Mouse (Mus musculus) midbrain, embryonic 13.5 days (tissue): Measurements from ENCODE around the gene Nmnat2. TPM values are rescaled to one million over a fixed set of nuclear protein-coding genes. Genes with fewer than 3 reads are reported as not detected.

Experiments
- ATAC-seq: fragments of 200-750 bp; cut with Nextera tagmentation; 2 replicates; pipeline ENCODE4 v1.8.0; 2017; ENCODE audit warnings: mild to moderate bottlenecking, moderate TSS enrichment, moderate library complexity
- H3K27ac ChIP-seq: fragments of 300-500 bp; sonication (generic); 2 replicates; pipeline ENCODE4 v1.5.1; 2015; ENCODE audit warnings: inconsistent platforms, mild to moderate bottlenecking, moderate library complexity
- H3K27me3 ChIP-seq: fragments of 300-500 bp; sonication (generic); 2 replicates; pipeline ENCODE4 v1.6.1; 2015; ENCODE audit warnings: mild to moderate bottlenecking, inconsistent platforms
- H3K36me3 ChIP-seq: fragments of 300-500 bp; sonication (generic); 2 replicates; pipeline ENCODE4 v1.6.1; 2015; ENCODE audit warnings: mild to moderate bottlenecking, inconsistent platforms
- H3K4me1 ChIP-seq: fragments of 300-500 bp; sonication (generic); replicated peaks from 2 replicates; pipeline ENCODE4 v1.6.1; 2015; ENCODE audit warnings: inconsistent platforms
- H3K4me2 ChIP-seq: fragments of 300-500 bp; sonication (generic); replicated peaks from 2 replicates; pipeline ENCODE4 v1.6.1; 2015; ENCODE audit warnings: moderate library complexity, mild to moderate bottlenecking, inconsistent platforms
- H3K4me3 ChIP-seq: fragments of 300-500 bp; sonication (generic); replicated peaks from 2 replicates; pipeline ENCODE4 v1.5.1; 2015; ENCODE audit warnings: mild to moderate bottlenecking, inconsistent platforms
- H3K9ac ChIP-seq: fragments of 300-500 bp; sonication (generic); replicated peaks from 2 replicates; pipeline ENCODE4 v1.6.1; 2015; ENCODE audit warnings: mild to moderate bottlenecking, inconsistent platforms
- H3K9me3 ChIP-seq: fragments of 300-500 bp; sonication (generic); 2 replicates; pipeline ENCODE4 v1.6.1; 2016; ENCODE audit warnings: mild to moderate bottlenecking, inconsistent platforms
- WGBS: fragments of 180-500 bp; shearing (Covaris S2); methylation state at CpG from one replicate; pipeline ENCODE4 v1.1.7; 2015; 5-methylcytosine and 5-hydroxymethylcytosine counted together
- polyA plus RNA-seq: library from polyadenylated mRNA; unstranded; fragments of >200 nt; fragmentation: Nextera tagmentation; extraction: Ambion mirVana; gene quantifications from 2 replicates; pipeline ENCODE4 v1.2.1, GENCODE M21; 2015

Nmnat2 gene
- polyA plus RNA-seq, 1 experiment from 2014 or later = 62.3 TPM

DNA sequence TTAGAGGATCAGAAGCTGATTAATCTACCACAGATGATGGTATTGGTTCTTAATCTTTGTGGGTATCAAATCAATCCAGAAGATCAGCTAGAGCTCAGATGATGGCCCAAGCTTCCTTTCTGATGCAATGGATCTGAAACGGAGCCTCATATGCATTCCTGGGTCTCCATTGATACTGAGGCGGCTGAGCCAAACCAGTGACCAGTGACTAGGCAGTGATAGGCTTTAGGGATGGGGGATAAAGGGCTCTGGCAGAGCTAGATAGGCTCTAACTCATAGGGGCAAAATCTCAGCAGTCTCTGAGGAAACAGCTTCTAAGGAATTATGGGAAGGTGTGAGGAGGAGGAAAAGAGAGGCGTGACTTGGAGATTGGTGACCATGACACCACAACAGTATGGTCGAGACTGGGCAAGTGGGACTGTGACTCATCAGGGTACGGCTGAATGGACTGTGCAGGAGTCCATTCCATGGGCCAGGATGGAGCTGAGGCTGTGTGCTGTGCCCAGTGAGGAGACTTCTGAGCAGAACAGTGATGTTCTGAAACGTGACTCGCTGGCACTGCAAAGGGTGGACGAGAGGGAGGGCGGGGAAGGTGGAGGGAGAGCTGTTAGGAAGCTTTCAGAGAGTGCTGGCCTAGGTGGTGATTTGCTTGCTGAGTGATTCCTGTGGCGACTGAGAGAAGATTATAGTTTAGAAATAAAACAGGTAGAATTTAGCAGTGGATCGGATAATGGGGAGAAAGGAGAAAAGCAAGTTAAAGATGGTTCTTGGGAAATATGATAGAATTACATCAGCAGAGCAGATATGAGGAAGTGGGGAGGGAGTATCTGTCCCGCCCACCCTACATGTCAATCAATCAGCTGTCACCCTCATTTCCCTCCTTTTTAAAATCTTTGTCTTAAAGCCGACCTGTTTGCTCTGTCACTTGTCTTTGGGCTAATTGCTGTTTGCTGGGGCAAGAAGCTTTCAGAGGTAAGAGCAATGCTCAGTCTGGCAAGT, 55.9 kb downstream of the Nmnat2 start:
- H3K4me1 ChIP-seq = peaks cover 26% of the 10 kb centered on the region
- WGBS = 81% methylated on average over 13 of the region's 13 CpGs
- H3K27me3 ChIP-seq = peaks cover 37% of the 10 kb centered on the region
- 0 out of 2 replicates have a peak overlapping the region, but pooled peaks have one; percentile 5 for H3K27ac ChIP-seq
- H3K4me3 ChIP-seq = no peak overlapping the region
- H3K9me3 ChIP-seq = no peaks in the 10 kb centered on the region
- no peak for ATAC-seq
- H3K36me3 ChIP-seq = no peaks in the 10 kb centered on the region
- no peak overlapping the region for H3K4me2 ChIP-seq
- no peak overlapping the region for H3K9ac ChIP-seq

DNA sequence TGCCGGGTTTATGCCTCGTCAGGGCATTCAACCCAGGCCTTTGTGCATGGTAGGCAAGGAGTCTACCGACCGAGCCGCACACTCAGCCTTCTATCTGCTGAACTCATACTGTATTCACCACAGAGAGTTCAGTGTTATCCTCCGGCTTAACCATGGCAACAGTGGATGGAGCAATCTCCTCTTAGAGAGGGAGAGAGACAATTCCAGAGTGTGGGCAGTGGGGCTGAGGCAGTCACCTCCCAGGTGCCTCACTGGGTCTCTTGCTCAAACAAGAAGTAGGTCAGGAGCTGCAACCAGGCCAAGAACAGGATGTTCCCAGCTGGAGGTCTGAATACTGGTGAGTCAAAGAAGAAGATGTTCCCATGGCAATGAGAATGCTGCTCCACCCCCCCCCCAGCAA, 56.8 kb downstream of the Nmnat2 start:
- 63% methylated on average over 6 of the region's 6 CpGs for WGBS
- Histone ChIP-seq H3K27me3 (peaks cover 37% of the 10 kb centered on the region), H3K4me2 (no peak overlapping the region), H3K4me3 (no peak overlapping the region), H3K27ac (no peak overlapping the region), H3K36me3 (no peaks in the 10 kb centered on the region), H3K9me3 (no peaks in the 10 kb centered on the region), H3K4me1 (peaks cover 34% of the 10 kb centered on the region), H3K9ac (no peak overlapping the region)
- no peak for ATAC-seq

GRCm38 (mm10) chr1:153013541-153014288, 58.9 kb downstream of the Nmnat2 start:
- H3K4me3 ChIP-seq = no peak overlapping the region
- 93% methylated on average over 2 of the region's 2 CpGs for WGBS
- peak overlapping the region; percentile 74; the same call in 1 of the 2 replicates for H3K27ac ChIP-seq
- H3K4me1 ChIP-seq = peaks cover 39% of the 10 kb centered on the region
- H3K4me2 ChIP-seq = 0 out of 2 replicates have a peak overlapping the region, but pooled peaks have one; percentile 36
- no peaks in the 10 kb centered on the region for H3K36me3 ChIP-seq
- no peaks in the 10 kb centered on the region for H3K9me3 ChIP-seq
- H3K27me3 ChIP-seq = peaks cover 47% of the 10 kb centered on the region
- no peak overlapping the region for H3K9ac ChIP-seq
- ATAC-seq = no peak

DNA sequence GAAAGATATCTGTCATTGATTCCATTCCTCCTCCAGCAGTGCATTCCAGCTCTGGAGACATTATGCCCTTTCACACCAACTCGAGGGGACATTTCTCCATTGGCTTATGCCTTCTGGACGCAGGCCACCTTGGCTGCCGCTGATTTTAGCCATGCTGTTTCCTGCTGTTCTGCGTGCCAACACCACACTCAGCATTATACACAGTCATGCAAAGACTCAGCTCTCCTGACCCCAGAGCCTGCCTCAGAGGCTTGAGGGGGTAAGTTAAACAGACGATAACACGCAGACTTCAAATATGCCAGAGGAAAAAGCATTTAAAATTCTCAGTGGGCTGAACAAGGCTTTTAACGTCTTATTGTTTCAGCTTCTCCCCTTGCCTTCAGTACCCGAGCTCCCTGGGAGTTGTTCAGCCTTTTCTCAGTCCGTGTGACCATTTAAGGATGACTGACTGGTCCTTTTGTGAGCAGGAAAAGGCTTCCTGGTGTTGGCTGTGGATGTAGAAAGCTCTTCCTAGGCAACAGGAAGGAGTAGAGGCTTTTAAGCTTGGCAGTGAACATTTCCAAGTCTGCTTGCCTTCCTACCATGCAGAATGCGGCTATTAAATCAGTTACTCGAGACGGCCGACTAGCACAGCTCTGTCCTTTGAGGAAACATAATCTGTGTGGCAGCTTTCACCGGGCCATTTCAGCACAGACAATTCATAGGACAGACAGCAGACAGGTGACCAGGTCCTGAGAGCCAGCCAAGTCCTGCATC, 59.8 kb downstream of the Nmnat2 start:
- peak; percentile 74 for ATAC-seq
- 7% methylated on average over 14 of the region's 14 CpGs for WGBS
- Histone ChIP-seq H3K9ac (peak overlapping the region; percentile 12; the same call in 1 of the 2 replicates), H3K4me2 (peak overlapping the region; percentile 36), H3K27me3 (peaks cover 49% of the 10 kb centered on the region), H3K4me1 (peaks cover 39% of the 10 kb centered on the region), H3K27ac (peak overlapping the region; percentile 74), H3K36me3 (no peaks in the 10 kb centered on the region), H3K9me3 (no peaks in the 10 kb centered on the region), H3K4me3 (no peak overlapping the region)

- Histone ChIP-seq H3K9me3 (no peaks in the 10 kb centered on the region), H3K36me3 (no peaks in the 10 kb centered on the region), H3K27ac (0 out of 2 replicates have a peak overlapping the region, but pooled peaks have one; percentile 10), H3K4me1 (peaks cover 33% of the 10 kb centered on the region), H3K4me2 (no peak overlapping the region), H3K4me3 (no peak overlapping the region), H3K27me3 (peaks cover 35% of the 10 kb centered on the region), H3K9ac (no peak overlapping the region)
- 70% methylated on average over 11 of the region's 11 CpGs for WGBS
- ATAC-seq = no peak
These were observed 61.8 kb downstream of the Nmnat2 start for GRCm38 (mm10) chr1:153016465-153017163.

GRCm38 (mm10) chr1:153019128-153019527, 64.3 kb downstream of the Nmnat2 start:
- WGBS = 94% methylated on average over 1 of the region's 1 CpGs
- peaks cover 13% of the 10 kb centered on the region; the same call in 1 of the 2 replicates for H3K27me3 ChIP-seq

GRCm38 (mm10) chr1:153019623-153020022, 64.8 kb downstream of the Nmnat2 start:
- H3K4me3 ChIP-seq = no peak overlapping the region
- no peaks in the 10 kb centered on the region for H3K36me3 ChIP-seq
- no peak overlapping the region for H3K27ac ChIP-seq
- H3K9me3 ChIP-seq = no peaks in the 10 kb centered on the region
- no peak for ATAC-seq
- WGBS = 83% methylated on average over 3 of the region's 3 CpGs
- no peak overlapping the region for H3K9ac ChIP-seq
- H3K27me3 ChIP-seq = peaks cover 13% of the 10 kb centered on the region; the same call in 1 of the 2 replicates
- no peak overlapping the region for H3K4me2 ChIP-seq
- H3K4me1 ChIP-seq = peaks cover 23% of the 10 kb centered on the region

More at GRCm38 (mm10) chr1:153019128-153019527, 64.3 kb downstream of the Nmnat2 start:
- Histone ChIP-seq H3K4me2 (no peak overlapping the region), H3K4me3 (no peak overlapping the region), H3K9ac (no peak overlapping the region), H3K36me3 (no peaks in the 10 kb centered on the region), H3K9me3 (no peaks in the 10 kb centered on the region), H3K27ac (no peak overlapping the region), H3K4me1 (peaks cover 28% of the 10 kb centered on the region)
- ATAC-seq = no peak

GRCm38 (mm10) chr1:153021034-153021638, 66.3 kb downstream of the Nmnat2 start:
- Histone ChIP-seq H3K27me3 (peaks cover 13% of the 10 kb centered on the region; the same call in 1 of the 2 replicates), H3K4me2 (no peak overlapping the region), H3K9ac (no peak overlapping the region), H3K4me1 (peaks cover 8% of the 10 kb centered on the region), H3K27ac (no peak overlapping the region), H3K36me3 (no peaks in the 10 kb centered on the region), H3K4me3 (no peak overlapping the region), H3K9me3 (no peaks in the 10 kb centered on the region)
- no peak for ATAC-seq
- WGBS = 82% methylated on average over 7 of the region's 7 CpGs

GRCm38 (mm10) chr1:153023018-153023417, 68.2 kb downstream of the Nmnat2 start:
- Histone ChIP-seq H3K4me2 (no peak overlapping the region), H3K9me3 (no peaks in the 10 kb centered on the region), H3K4me1 (peaks cover 8% of the 10 kb centered on the region), H3K9ac (no peak overlapping the region), H3K27ac (no peak overlapping the region), H3K27me3 (peaks cover 4% of the 10 kb centered on the region; the same call in 1 of the 2 replicates), H3K4me3 (no peak overlapping the region), H3K36me3 (no peaks in the 10 kb centered on the region)
- WGBS = 88% methylated on average over 4 of the region's 4 CpGs
- no peak for ATAC-seq

- no peak for ATAC-seq
- H3K9ac ChIP-seq = no peak overlapping the region
- no peaks in the 10 kb centered on the region for H3K9me3 ChIP-seq
- H3K4me2 ChIP-seq = no peak overlapping the region
- H3K4me3 ChIP-seq = no peak overlapping the region
- H3K27ac ChIP-seq = no peak overlapping the region
- H3K36me3 ChIP-seq = no peaks in the 10 kb centered on the region
- WGBS = 91% methylated on average over 2 of the region's 2 CpGs
- peaks cover 8% of the 10 kb centered on the region for H3K4me1 ChIP-seq
- peaks cover 2% of the 10 kb centered on the region; the same call in 1 of the 2 replicates for H3K27me3 ChIP-seq
These were observed 69.1 kb downstream of the Nmnat2 start for GRCm38 (mm10) chr1:153023875-153024274.
